Mouse (Mus musculus) embryonic fibroblast, embryonic 13.5 days (primary cell): ENCODE results near the gene Srsf3. TPM values are rescaled to one million over a fixed set of nuclear protein-coding genes. Genes with fewer than 3 reads are reported as not detected.

Experiments used
- H3K27ac ChIP-seq: 2 replicates; pipeline ENCODE4 v1.5.1; 2012; ENCODE audit warnings: low read length, control low read depth, inconsistent platforms; ENCODE audit not compliant: insufficient read depth
- H3K4me1 ChIP-seq: 2 replicates; pipeline ENCODE4 v1.6.1; 2011; ENCODE audit warnings: low read length; ENCODE audit not compliant: control insufficient read depth, insufficient read depth
- H3K4me3 ChIP-seq: 2 replicates; pipeline ENCODE4 v1.5.1; 2011; ENCODE audit warnings: mild to moderate bottlenecking, control low read depth, low read length; ENCODE audit not compliant: insufficient read depth
- CTCF ChIP-seq: IDR thresholded peaks from 2 replicates; pipeline ENCODE4 v1.5.1; 2011; ENCODE audit warnings: mild to moderate bottlenecking, control low read depth, low read length, moderate library complexity, borderline replicate concordance; ENCODE audit not compliant: insufficient read depth
- POLR2A ChIP-seq: IDR thresholded peaks from 2 replicates; pipeline ENCODE4 v1.6.1; 2011; ENCODE audit warnings: low read depth, mild to moderate bottlenecking, control low read depth, low read length, moderate library complexity
- polyA plus RNA-seq: library from polyadenylated mRNA; stranded (reverse); fragments of >200 nt; gene quantifications from 2 replicates; pipeline ENCODE4 v1.2.4, GENCODE M21; 2011; ENCODE audit warnings: low read depth; ENCODE audit not compliant: missing spikeins, insufficient read length

Srsf3 gene
- polyA plus RNA-seq, 1 experiment: 253 TPM

GRCm38 (mm10) chr17:28994615-28995014 is 37.8 kb upstream of the Srsf3 start:
- Histone ChIP-seq H3K27ac (no peak overlapping the region), H3K4me1 (no peaks in the 10 kb centered on the region; the same call in 1 of the 2 replicates), H3K4me3 (no peak overlapping the region)
- no peak for TF ChIP-seq POLR2A
- no peak for TF ChIP-seq CTCF

- Histone ChIP-seq H3K27ac (no peak overlapping the region), H3K4me1 (peaks cover 2% of the 10 kb centered on the region; the same call in 1 of the 2 replicates), H3K4me3 (no peak overlapping the region)
- TF ChIP-seq CTCF: no peak
- TF ChIP-seq POLR2A: no peak
Measured at GRCm38 (mm10) chr17:29000465-29000864, 32.0 kb upstream of the Srsf3 start.

GRCm38 (mm10) chr17:29003740-29004139 is 28.7 kb upstream of the Srsf3 start:
- TF ChIP-seq CTCF (no peak), POLR2A (no peak)
- Histone ChIP-seq H3K27ac (0 out of 2 replicates have a peak overlapping the region, but pooled peaks have one; percentile 14), H3K4me3 (no peak overlapping the region), H3K4me1 (peaks cover 6% of the 10 kb centered on the region; the same call in 1 of the 2 replicates)

GRCm38 (mm10) chr17:29005002-29005401 is 27.4 kb upstream of the Srsf3 start:
- Histone ChIP-seq H3K4me1 (peaks cover 6% of the 10 kb centered on the region; the same call in 1 of the 2 replicates), H3K4me3 (no peak overlapping the region)
- TF ChIP-seq POLR2A: no peak
- no peak for TF ChIP-seq CTCF

GRCm38 (mm10) chr17:29006812-29007211 is 25.6 kb upstream of the Srsf3 start:
- TF ChIP-seq POLR2A (no peak), CTCF (no peak)
- Histone ChIP-seq H3K4me1 (peaks cover 6% of the 10 kb centered on the region; the same call in 1 of the 2 replicates), H3K27ac (no peak overlapping the region), H3K4me3 (peak overlapping the region; percentile 93)

More at GRCm38 (mm10) chr17:29005002-29005401, 27.4 kb upstream of the Srsf3 start:
- H3K27ac ChIP-seq: no peak overlapping the region

- H3K4me3 ChIP-seq: peak overlapping the region; percentile 93
- TF ChIP-seq POLR2A: no peak
- TF ChIP-seq CTCF: no peak
- peak overlapping the region; percentile 73; the same call in 1 of the 2 replicates for H3K27ac ChIP-seq
- peaks cover 6% of the 10 kb centered on the region; the same call in 1 of the 2 replicates for H3K4me1 ChIP-seq
Measured at GRCm38 (mm10) chr17:29007243-29007640, 25.2 kb upstream of the Srsf3 start.

- TF ChIP-seq CTCF (no peak), POLR2A (peak; percentile 76)
- Histone ChIP-seq H3K27ac (peak within 1 kb of the TSS; percentile 73), H3K4me3 (peak within 1 kb of the TSS; percentile 93), H3K4me1 (peaks cover 6% of the 10 kb centered on the region; the same call in 1 of the 2 replicates)
Measured at GRCm38 (mm10) chr17:29007641-29008325, 24.6 kb upstream of the Srsf3 start, which contains the start of gene Stk38. Gene Stk38 (minus strand): TSS chr17:29007995.

- Histone ChIP-seq H3K27ac (peak overlapping the region; percentile 73), H3K4me1 (peaks cover 6% of the 10 kb centered on the region; the same call in 1 of the 2 replicates), H3K4me3 (peak overlapping the region; percentile 25)
- no peak for TF ChIP-seq CTCF
- TF ChIP-seq POLR2A: no peak
Measured at GRCm38 (mm10) chr17:29008326-29008650, 24.1 kb upstream of the Srsf3 start.

- no peak for TF ChIP-seq POLR2A
- no peak for TF ChIP-seq CTCF
- no peak overlapping the region for H3K4me3 ChIP-seq
Measured at GRCm38 (mm10) chr17:29009181-29009580, 23.2 kb upstream of the Srsf3 start.

GRCm38 (mm10) chr17:29014235-29014634 is 18.2 kb upstream of the Srsf3 start:
- no peak overlapping the region for H3K4me3 ChIP-seq
- H3K4me1 ChIP-seq: peaks cover 4% of the 10 kb centered on the region; the same call in 1 of the 2 replicates
- TF ChIP-seq CTCF (no peak), POLR2A (no peak)
- H3K27ac ChIP-seq: 0 out of 2 replicates have a peak overlapping the region, but pooled peaks have one; percentile 31

More at GRCm38 (mm10) chr17:29009181-29009580, 23.2 kb upstream of the Srsf3 start:
- Histone ChIP-seq H3K27ac (no peak overlapping the region), H3K4me1 (peaks cover 4% of the 10 kb centered on the region; the same call in 1 of the 2 replicates)
